Mouse (Mus musculus): Measurements from ENCODE around the gene P2rx7.
A peak's percentile ranks its signal among the peaks of the same experiment; 100 is the strongest.
"Not testable (repeated sequence)": the region's sequence is repeated elsewhere in the genome, so short reads cannot be mapped to it uniquely, and the experiment has no call there.

P2rx7 gene

DNA sequence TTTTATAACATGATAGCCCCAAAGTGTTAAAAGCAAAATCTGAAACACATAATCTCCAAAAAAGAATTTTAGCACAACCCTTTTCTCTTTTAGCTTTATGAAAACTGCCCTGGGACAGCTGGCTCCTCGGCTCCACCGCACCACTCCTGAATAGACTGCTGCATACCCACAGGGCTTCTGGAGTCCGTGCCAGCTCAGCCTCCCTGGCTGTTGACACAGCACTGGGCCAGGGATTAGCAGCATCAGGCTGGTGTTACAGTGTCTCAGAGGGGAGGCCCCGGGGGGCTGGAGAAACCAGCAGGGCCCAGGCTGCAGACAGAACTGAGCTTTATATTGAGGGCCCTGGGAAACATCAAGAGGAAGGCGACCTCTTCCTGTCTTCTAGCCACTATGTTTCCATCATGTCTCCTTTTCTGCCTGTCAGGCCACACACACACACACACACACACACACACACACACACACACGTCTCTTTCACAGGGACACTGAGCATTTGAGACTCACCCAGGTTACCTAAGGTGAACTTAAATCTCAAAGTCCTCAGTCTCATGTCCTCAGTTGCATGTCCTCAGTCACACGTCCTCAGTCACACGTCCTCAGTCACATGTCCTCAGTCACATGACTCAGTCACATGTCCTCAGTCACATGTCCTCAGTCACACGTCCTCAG is 3.7 kb downstream of the P2rx7 start:
- DNase-seq: no peak

DNA sequence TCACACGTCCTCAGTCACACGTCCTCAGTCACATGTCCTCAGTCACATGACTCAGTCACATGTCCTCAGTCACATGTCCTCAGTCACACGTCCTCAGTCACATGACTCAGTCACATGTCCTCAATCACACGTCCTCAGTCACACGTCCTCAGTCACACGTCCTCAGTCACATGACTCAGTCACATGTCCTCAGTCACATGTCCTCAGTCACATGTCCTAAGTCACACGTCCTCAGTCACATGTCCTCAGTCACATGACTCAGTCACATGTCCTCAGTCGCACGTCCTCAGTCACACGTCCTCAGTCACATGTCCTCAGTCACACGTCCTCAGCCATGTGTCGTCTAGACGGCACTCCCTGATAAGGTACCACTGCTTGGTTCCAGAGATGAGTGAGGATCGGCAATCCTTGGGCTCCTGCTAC is 4.3 kb downstream of the P2rx7 start:
- DNase-seq: not testable (repeated sequence)

DNA sequence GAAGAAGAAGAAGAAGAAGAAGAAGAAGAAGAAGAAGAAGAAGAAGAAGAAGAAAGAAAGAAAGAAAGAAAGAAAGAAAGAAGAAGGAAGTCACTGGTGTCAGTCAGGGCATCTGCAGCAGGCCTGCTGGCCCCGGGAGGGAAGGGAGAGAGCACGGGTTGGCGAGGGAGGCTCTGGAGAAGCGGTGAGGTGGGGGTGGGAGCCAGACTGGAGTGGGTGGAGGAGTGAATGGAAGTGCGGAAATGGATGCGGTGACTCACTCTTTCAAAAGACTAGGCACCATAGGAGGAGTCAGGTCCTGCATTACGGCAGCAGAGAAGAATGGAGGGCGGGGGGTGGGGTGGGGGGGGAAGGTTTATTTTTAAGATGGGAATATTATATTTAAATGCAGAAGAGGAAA is 5.6 kb downstream of the P2rx7 start:
- no peak for DNase-seq

DNA sequence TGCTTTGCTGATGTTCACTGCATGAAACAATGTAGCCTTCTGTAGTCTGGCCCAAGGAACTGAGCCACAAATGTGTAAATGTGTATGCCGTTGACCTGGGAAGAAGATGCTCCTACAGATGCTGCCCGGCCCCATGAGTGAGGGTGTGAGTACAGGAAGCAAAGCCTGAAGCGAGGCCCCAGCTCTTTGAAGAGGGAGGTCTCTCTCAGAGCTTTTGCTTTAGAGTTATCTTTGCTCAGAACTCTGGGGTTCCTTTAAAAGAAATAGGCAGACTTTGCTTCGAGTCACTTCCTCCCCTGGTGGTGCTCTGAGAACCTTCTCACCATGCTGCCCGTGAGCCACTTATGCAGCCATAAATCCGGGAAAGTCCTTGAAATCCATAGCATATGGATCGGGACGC is 6.4 kb downstream of the P2rx7 start:
- DNase-seq: peak; percentile 39 to 52

DNA sequence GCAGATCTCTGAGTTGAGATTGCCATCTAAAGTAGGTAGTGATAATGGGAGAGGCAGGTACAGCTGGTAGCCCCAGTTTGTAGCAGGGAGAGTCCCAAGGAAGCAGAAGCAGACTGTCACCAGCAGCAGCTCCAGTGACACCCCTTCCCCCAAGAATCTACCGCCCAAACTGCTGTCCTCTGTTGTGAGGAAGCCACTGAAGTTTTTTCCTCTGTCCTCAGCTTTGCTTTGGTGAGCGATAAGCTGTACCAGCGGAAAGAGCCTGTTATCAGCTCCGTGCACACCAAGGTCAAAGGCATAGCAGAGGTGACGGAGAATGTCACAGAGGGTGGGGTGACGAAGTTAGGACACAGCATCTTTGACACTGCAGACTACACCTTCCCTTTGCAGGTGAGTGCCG is 8.8 kb downstream of the P2rx7 start:
- peak in 1 of 2 experiments; percentile 10 for DNase-seq

DNA sequence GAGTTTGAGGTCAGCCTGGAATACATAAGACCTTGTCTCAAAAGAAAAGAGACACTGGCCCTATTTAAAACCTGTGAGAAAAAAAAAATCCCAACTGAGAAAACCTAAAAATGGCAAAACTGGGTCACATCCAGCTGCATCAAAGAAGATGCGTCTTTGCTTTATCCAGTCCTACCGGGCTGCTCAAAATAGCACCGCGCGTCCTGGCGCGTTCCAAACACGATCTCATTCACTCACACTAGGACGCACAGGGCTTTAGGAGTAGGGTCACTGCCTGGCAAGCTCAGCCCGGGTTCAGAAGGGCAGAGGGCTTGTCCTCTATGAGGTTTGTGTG is 9.4 kb downstream of the P2rx7 start:
- DNase-seq: peak; percentile 22 to 39

DNA sequence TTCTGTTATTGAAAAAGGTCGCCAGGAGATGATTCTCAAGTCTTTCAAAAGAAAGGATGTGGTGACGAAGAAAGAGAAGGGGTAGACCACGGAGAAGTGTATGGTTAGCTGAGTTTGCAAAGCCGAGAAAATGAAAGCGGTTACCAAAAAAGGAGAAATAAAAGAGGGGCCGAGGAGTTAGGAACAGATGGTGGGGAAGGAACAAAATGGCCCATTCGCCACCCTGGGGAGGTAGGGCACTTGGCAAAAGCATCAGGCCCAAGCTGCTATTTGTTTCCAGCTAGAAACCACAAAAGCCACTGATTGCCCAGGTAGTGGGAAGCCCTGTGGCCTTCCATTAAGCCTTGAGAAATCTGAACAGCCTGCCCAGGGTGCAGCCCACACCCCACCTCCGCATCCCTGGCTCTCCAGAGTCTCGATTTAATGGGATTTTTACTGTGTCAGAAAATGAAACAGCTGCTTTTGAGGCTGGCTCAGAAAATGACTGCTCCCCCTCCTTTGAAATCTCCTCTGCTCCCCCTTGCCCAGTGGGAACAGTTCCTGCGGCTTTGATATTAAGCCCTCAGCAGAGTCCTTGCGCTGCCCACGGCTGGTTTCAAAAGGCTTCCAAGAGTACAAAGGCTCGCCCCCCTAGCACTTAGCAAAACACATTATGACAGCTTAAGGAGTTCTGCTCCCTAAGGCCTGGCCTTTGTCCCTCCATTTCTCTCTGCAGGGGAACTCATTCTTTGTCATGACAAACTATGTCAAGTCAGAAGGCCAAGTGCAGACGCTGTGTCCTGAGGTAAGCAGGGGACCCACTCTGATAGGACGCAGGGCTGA is 9.9 kb downstream of the P2rx7 start:
- DNase-seq: no peak

DNA sequence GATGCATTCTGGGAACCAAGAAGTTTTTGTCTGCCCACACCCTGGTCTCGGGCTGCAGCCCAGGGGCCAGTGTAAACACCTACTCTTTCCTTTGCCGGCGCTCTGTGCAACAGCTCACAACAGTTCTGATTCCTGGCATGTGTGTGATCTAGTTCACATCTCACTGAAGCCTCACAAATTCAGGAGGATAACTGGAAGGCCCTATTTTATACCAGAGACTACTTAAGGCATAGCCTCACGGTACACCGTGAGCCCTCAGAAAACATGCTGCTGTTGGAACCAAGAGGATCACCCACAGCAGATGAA is 10.5 kb downstream of the P2rx7 start:
- DNase-seq: no peak

DNA sequence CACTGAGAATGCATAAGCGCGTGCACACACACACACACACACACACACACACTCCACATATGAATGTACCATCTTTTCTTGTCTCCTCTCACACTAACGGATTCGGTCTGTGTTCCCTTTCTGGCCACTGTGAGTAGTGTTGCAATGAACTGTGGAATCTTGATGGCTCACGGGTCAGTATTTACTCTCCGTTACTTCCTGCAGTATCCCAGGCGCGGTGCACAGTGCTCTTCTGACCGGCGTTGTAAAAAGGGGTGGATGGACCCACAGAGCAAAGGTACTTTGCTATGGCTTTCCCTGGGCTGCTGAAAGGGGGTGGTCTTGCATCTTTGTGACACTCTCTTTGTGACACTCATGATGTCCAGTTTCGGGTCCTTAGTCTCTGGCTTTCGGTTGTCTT is 13.1 kb downstream of the P2rx7 start:
- DNase-seq: no peak

DNA sequence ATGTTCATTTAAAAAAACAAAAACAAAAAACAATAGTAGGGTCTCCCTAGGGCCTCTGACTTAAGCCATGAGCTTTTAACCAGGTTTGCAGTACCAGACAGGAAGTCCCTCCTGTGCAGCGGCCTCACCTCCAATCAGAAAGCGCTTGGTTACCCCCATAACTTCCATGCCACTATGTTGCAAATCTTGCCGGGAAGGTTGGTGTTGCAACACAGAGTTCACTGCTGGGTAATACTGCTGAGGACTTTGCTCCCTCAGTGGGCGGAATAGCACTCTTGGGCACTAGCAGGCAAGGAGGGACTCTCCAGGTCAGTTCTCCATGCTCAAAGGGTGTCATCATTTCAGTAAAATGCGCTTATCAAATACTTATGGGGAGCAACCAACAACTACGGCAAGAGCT is 18.8 kb downstream of the P2rx7 start:
- DNase-seq: no peak

DNA sequence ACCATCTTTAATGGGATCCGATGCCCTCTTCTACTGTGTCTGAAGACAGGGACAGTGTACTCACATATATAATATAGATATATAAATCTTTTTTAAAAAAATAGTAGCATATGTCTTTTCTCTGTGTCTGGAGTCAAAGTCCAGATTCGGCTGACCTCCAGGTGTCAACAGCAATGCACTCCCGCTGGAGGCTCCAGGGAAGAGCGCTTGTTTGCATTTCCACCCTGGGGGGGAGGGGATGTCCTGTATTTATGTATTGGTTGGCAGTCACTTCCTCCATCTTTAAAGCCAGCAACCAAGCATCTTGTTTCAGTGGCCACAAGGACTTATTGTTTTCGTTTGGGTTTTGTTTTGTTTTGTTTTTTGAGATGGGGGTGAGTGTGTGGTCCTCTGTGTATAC is 21.3 kb downstream of the P2rx7 start:
- DNase-seq: no peak

DNA sequence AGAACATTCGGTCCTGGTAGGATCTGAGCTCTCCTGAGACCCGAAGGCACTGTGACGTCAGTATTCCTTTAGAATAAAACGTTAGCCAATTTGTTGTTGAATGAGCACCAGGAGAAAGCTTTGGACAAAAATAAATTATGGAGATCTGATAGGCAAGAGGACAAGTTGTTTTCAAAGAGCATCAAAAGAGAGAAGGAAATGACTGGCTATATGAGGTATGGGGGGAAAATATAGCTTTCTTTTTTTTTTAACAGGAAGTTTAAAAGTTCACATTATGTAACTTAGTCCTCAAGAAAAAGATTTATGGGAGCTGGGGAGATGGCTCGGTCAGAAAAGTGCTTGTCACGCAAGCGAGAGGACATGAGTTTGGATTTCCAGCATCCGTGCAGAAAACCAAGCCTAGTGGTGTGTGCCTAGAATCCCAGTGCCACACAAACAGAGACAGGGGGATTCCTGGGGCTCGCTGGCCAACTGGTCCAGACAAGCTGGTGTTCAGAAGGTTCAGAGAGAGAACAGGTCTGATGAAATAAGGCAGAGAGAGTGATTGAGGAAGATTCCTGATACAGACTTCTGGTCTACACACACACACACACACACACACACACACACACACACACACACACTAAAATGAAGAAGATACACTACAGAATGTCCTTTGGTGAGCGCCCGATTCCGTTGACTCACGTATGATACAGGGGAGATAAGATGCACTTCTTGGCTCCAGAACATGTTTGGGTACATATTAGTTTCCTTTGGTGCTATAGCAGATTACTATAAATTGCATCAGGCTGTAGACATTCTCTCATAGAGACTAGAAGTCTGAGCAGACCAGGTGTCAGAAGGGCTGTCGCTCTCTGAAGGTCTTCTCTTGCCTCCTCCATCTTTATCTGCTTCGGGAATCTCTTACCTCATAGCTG is 25.5 kb downstream of the P2rx7 start:
- DNase-seq: no peak

DNA sequence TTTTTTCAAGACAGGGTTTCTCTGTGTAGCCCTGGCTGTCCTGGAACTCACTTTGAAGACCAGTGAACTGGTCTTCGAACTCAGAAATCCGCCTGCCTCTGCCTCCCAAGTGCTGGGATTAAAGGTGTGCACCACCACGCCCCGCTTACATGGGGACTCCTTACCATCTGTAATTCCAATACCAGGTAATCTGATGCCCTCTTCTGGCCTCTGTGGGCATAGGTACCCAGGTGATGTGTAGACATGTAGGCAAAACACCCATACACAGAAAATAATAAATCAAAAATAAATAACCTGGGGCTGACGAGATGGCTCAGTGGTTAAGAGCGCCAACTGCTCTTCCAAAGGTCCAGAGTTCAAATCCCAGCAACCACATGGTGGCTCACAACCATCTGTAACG is 27.9 kb downstream of the P2rx7 start:
- DNase-seq: peak; percentile 51 to 54

DNA sequence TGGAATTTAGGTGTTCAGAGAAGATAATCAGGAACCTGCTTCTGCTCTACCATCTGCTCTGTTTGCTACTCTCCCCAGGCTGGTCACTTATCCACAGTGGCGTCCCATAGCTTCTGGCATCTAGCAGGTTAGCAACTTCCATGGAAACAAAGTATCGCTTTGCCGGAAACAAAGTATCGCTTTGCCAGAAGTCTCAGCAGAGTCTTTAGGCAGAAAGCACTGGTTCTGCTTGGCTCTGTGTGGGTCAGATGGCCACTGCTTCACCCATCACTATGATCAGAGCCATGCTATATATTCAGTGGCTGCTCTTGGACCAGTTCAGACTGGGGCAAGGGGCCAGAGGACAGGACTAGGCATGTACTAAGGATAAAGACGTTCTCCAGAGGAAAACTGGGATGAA is 28.6 kb downstream of the P2rx7 start:
- no peak for DNase-seq

DNA sequence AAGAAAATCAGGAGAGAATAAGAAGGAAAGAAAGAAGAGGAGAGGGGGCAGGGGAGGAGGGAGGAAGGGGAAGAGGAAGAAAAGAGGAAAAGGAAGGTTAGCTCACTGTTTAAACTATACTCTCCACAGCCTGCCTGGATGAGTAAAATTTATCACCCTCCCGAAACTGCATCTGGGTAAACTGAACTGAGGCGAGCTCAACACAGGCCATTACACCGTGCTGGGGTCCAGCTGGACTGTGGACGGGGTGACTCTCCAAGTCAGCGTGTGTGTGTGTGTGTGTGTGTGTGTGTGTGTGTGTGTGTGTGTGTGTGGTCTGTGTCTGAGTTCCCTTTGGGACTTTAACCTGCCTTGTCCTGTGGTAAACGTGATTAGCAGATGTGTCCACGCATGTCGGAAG is 32.3 kb downstream of the P2rx7 start:
- no peak for DNase-seq

DNA sequence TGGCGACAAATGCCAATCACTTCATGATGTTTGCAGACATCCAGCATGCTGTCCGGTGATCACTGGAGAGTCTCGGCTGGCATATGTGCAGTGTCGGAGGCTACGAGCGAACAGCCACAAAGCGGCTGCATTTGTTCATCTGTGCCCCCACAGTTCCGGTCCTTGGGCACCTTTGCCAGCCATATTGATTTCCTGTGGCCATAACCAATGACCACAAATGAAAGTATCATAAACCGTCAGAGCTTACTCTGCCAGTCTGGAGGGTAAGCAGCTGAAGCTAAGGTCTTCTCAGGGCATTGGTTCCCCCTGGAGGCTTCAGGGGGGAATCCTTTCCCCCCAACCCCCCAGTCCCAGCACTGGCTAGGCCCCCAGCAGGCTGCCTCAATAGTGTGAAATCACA is 34.3 kb downstream of the P2rx7 start:
- no peak for DNase-seq

DNA sequence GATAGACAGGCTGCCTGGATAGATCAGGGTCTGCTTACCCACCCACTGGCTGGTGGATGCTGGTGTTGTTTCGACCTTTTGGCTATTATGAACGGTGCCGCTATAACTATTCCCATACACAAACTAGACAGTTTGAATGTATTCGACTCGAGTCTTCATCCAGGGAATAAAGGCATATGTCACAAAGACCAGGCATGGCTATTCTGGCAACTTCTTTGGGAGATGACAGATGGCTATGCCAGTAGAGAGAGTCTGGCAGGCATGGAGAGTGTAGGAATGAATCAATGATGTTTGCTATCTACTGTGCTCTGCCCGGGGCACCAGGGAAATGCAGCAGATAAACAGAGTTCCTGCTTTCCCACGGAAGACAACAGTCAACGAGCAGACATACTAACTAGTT is 36.2 kb downstream of the P2rx7 start:
- no peak for DNase-seq

DNA sequence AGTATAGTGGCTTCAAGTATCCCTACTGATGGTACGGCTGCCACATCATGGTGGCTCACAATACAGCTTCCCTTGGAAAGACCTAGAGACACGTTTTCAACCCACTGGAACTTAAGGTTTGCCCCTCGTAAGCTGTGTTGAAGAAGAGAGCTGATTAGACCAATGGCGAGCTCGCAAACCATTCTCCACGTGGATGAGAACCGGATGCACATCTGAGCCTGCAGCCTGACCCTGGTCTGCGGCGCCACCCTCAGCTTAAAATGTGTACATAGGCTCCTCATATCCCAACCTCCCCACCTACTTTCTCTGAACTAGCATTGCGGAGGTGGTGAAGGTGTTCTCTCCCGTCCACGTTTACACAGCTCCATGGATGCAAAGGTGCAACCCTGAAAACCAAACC is 37.6 kb downstream of the P2rx7 start:
- DNase-seq: no peak

DNA sequence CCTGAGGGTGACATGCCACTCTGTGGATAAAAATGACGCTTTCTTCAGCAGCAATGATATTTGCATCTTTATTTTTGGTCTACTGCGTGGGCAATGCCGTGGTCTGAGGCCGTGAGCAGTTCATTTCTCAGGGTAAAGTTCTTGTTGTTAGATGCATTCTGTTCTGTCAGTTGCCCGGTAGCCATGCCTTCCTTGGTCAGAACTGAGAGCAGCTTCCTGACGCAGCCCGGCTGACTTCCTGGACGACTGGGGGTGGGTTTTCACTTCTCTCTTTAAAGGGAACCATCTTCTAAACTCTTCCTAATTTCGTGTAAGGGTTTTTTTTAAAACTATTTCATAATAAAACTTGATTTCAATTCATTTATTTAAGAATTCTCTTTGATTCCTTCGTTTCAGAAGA is 40.2 kb downstream of the P2rx7 start:
- no peak for DNase-seq

DNA sequence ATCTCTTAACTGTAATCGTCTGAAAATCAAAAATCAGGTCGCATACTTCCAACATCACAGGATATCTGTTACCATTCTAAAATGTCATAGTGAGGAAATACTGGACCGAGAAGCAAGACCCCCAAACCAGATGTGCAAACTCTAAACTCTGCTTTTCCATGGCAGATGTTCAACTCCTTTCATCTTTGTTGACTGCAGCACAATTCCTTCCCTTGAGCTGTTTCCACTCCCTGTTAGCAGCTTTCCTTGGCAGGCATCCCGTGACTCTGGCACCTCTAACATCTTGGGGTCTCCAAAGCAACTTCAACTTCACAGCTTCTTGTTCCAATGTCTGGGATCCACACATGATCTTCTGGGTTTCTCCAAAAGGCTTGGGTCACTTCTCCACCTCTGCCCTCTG is 43.7 kb downstream of the P2rx7 start:
- DNase-seq: no peak

DNA sequence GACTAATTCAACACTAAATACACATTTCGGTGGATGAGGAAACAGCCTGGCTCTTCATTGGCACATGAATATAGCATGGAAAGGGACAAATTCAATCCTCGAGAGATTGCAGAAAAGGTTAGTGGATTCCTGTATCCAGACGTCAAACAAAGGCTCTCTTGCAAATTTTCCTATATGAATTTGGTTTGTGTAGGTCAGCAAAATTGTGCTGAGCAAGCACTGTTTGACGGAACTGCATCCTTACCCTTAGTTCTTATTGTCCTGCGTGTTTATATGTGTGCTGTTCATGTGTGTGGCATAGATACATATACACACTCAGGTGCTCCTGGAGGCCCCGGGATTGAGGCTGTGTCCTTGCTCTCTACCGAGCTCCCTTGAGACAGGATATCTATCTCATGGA is 45.4 kb downstream of the P2rx7 start:
- no peak for DNase-seq

DNA sequence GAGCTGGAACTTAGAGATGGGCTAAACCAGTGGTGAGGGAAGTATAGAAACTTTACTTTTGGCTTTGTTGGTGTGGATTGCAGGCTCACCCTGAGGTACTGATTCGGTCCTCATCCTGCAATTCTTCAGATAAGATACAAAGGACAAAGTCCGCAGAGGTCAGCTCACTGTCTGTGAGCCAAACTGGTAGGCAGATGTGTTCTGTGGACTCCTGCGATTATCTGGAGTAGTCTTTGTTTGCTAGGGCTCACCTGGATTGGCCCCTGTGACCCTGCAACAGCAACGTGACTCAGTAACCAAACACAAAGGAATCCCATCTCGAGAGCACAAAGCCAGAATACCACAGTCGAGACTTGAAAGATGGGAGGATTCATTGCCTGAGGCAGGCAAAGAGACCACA is 46.8 kb downstream of the P2rx7 start:
- no peak for DNase-seq

DNA sequence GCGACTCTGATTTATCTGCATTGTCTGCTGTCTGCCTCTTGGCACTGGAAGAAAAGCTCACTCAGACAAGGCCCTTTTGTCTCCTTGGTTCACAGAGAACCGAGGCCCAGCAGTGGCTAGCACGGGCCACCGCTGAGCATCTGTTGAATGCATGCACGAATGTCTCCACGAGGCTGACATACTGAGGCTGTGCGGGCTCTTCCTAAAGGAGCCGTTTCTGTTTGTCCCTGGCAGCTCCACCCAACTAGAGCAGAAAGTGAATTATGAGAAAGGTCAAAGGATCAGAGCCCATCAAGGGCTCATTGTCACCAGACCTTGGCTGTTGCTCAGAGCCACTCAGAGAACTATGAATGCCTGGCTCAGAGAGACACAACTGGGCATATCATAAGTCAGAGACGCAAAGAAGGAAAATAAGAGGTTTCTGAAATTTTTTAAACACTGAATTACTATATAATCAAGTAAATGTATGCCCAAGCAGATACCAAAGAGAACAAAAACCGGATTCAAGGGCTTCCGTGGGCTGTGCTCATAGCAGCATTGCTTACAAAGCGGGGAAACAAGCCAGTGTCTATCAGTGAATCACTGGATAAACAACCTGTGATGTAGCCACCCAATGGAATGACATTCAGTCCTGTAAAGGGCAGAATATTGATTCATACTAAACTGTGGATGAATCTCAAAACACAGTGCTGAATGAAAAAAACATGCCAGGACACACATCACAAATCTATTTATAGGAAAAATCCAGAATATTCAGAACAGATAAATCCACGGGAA is 49.9 kb downstream of the P2rx7 start:
- DNase-seq: no peak

Data from thymus, postnatal 36 days (tissue).